Mouse (Mus musculus) E14TG2a.4 (cell line): ENCODE measurements around the gene Rab8b.

Experiments
- CTCF ChIP-seq: conservative IDR thresholded peaks from 2 replicates; pipeline ENCODE4 v1.5.1; 2014; ENCODE audit warnings: low read length
- NANOG ChIP-seq: IDR thresholded peaks from 2 replicates; pipeline ENCODE4 v1.6.1; 2014; ENCODE audit warnings: borderline replicate concordance, low read length, mixed read lengths

- TF ChIP-seq CTCF (no peak), NANOG (no peak)
Observed at GRCm38 (mm10) chr9:66873531-66873930, 46.0 kb downstream of the Rab8b start.
